Mouse (Mus musculus) liver, embryonic 12.5 days (tissue): Measurements from ENCODE around the gene Parvb. TPM values are rescaled to one million over a fixed set of nuclear protein-coding genes. Genes with fewer than 3 reads are reported as not detected.

Source experiments
- ATAC-seq: fragments of 200-750 bp; cut with Nextera tagmentation; 2 replicates; pipeline ENCODE4 v1.8.0; 2017; ENCODE audit warnings: moderate number of reproducible peaks, mild to moderate bottlenecking, moderate library complexity
- H3K27ac ChIP-seq: fragments of 300-500 bp; sonication (generic); 2 replicates; pipeline ENCODE4 v1.5.1; 2016; ENCODE audit warnings: mild to moderate bottlenecking
- H3K27me3 ChIP-seq: fragments of 300-500 bp; sonication (generic); replicated peaks from 2 replicates; pipeline ENCODE4 v1.6.1; 2016; ENCODE audit warnings: mild to moderate bottlenecking, moderate library complexity
- H3K36me3 ChIP-seq: fragments of 300-500 bp; sonication (generic); 2 replicates; pipeline ENCODE4 v1.6.1; 2016; ENCODE audit warnings: mild to moderate bottlenecking, moderate library complexity
- H3K4me1 ChIP-seq: fragments of 300-500 bp; sonication (generic); 2 replicates; pipeline ENCODE4 v1.6.1; 2016
- H3K4me2 ChIP-seq: fragments of 300-500 bp; sonication (generic); 2 replicates; pipeline ENCODE4 v1.6.1; 2016; ENCODE audit warnings: mild to moderate bottlenecking, moderate library complexity
- H3K4me3 ChIP-seq: fragments of 300-500 bp; sonication (generic); 2 replicates; pipeline ENCODE4 v1.5.1; 2016; ENCODE audit warnings: mild to moderate bottlenecking, moderate library complexity
- H3K9ac ChIP-seq: fragments of 300-500 bp; sonication (generic); 2 replicates; pipeline ENCODE4 v1.6.1; 2016; ENCODE audit warnings: mild to moderate bottlenecking, moderate library complexity
- H3K9me3 ChIP-seq: fragments of 300-500 bp; sonication (generic); replicated peaks from 2 replicates; pipeline ENCODE4 v1.6.1; 2016; ENCODE audit warnings: mild to moderate bottlenecking, moderate library complexity
- WGBS: fragments of 180-500 bp; shearing (Covaris S2); methylation state at CpG from one replicate; pipeline ENCODE4 v1.1.7; 2016; ENCODE audit not compliant: insufficient replicate concordance; 5-methylcytosine and 5-hydroxymethylcytosine counted together
- polyA plus RNA-seq: library from polyadenylated mRNA; unstranded; fragments of >200 nt; fragmentation: Nextera tagmentation; extraction: Ambion mirVana; gene quantifications from 2 replicates; pipeline ENCODE4 v1.2.1, GENCODE M21; 2016

Gene Parvb
- 7.5 and 10.0 TPM in 2 replicates for polyA plus RNA-seq

- H3K9me3 ChIP-seq, result no peaks in the 10 kb centered on the region
- peaks cover 5% of the 10 kb centered on the region; the same call in 1 of the 2 replicates for H3K36me3 ChIP-seq
- peak within 1 kb of the TSS; percentile 92 for H3K27ac ChIP-seq
- WGBS, result under 1% methylated on average over 53 of the region's 53 CpGs
- peak within 1 kb of the TSS; percentile 75 for H3K4me3 ChIP-seq
- peak; percentile 75 for ATAC-seq
- peak within 1 kb of the TSS; percentile 73 for H3K9ac ChIP-seq
- H3K27me3 ChIP-seq, result no peaks in the 10 kb centered on the region; the same call in 1 of the 2 replicates
- peak within 1 kb of the TSS; percentile 88 for H3K4me2 ChIP-seq
- peaks cover 62% of the 10 kb centered on the region for H3K4me1 ChIP-seq
These were observed at the start of gene Parvb for GRCm38 (mm10) chr15:84231721-84232561. Gene Parvb (plus strand): TSS chr15:84232043.

- 11% methylated on average over 1 of the region's 1 CpGs for WGBS
- peak; percentile 58 for ATAC-seq
- Histone ChIP-seq H3K4me2 (no peak overlapping the region), H3K4me1 (peaks cover 22% of the 10 kb centered on the region), H3K9me3 (no peaks in the 10 kb centered on the region), H3K27ac (0 out of 2 replicates have a peak overlapping the region, but pooled peaks have one; percentile 39), H3K4me3 (no peak overlapping the region), H3K27me3 (peaks cover 43% of the 10 kb centered on the region), H3K9ac (no peak overlapping the region), H3K36me3 (no peaks in the 10 kb centered on the region)
These were observed 47.9 kb upstream of the Parvb start for GRCm38 (mm10) chr15:84183967-84184366.

GRCm38 (mm10) chr15:84186196-84186595 lies 45.6 kb upstream of the Parvb start:
- Histone ChIP-seq H3K4me1 (peaks cover 35% of the 10 kb centered on the region), H3K36me3 (no peaks in the 10 kb centered on the region), H3K9me3 (no peaks in the 10 kb centered on the region), H3K4me2 (no peak overlapping the region), H3K27ac (no peak overlapping the region), H3K9ac (no peak overlapping the region), H3K4me3 (no peak overlapping the region), H3K27me3 (peaks cover 31% of the 10 kb centered on the region)
- 56% methylated on average over 4 of the region's 4 CpGs for WGBS
- ATAC-seq, result no peak

GRCm38 (mm10) chr15:84188887-84189530 lies 42.8 kb upstream of the Parvb start:
- H3K4me2 ChIP-seq, result no peak overlapping the region
- peaks cover 3% of the 10 kb centered on the region; the same call in 1 of the 2 replicates for H3K27me3 ChIP-seq
- ATAC-seq, result no peak
- no peak overlapping the region for H3K4me3 ChIP-seq
- H3K9me3 ChIP-seq, result no peaks in the 10 kb centered on the region
- peaks cover 44% of the 10 kb centered on the region for H3K4me1 ChIP-seq
- 60% methylated on average over 2 of the region's 2 CpGs for WGBS
- peaks cover under 1% of the 10 kb centered on the region; the same call in 1 of the 2 replicates for H3K36me3 ChIP-seq
- H3K27ac ChIP-seq, result no peak overlapping the region
- no peak overlapping the region for H3K9ac ChIP-seq

- no peak overlapping the region for H3K9ac ChIP-seq
- no peaks in the 10 kb centered on the region for H3K9me3 ChIP-seq
- H3K27ac ChIP-seq, result no peak overlapping the region
- peaks cover 44% of the 10 kb centered on the region for H3K4me1 ChIP-seq
- no peak overlapping the region for H3K4me2 ChIP-seq
- H3K27me3 ChIP-seq, result no peaks in the 10 kb centered on the region
- H3K36me3 ChIP-seq, result peaks cover 7% of the 10 kb centered on the region; the same call in 1 of the 2 replicates
- no peak for ATAC-seq
- WGBS, result 43% methylated on average over 3 of the region's 3 CpGs
- H3K4me3 ChIP-seq, result no peak overlapping the region
These were observed 42.0 kb upstream of the Parvb start for GRCm38 (mm10) chr15:84189881-84190280.

GRCm38 (mm10) chr15:84191724-84192057 lies 40.2 kb upstream of the Parvb start:
- 2% methylated on average over 9 of the region's 9 CpGs for WGBS
- Histone ChIP-seq H3K4me1 (peaks cover 39% of the 10 kb centered on the region), H3K9ac (peak overlapping the region; percentile 83), H3K4me3 (peak overlapping the region; percentile 84), H3K27me3 (no peaks in the 10 kb centered on the region), H3K9me3 (no peaks in the 10 kb centered on the region), H3K27ac (peak overlapping the region; percentile 95), H3K36me3 (peaks cover 23% of the 10 kb centered on the region), H3K4me2 (peak overlapping the region; percentile 82)
- peak; percentile 48 for ATAC-seq

- H3K9me3 ChIP-seq, result no peaks in the 10 kb centered on the region
- H3K4me1 ChIP-seq, result peaks cover 39% of the 10 kb centered on the region
- 4% methylated on average over 48 of the region's 48 CpGs for WGBS
- H3K4me2 ChIP-seq, result peak within 1 kb of the TSS; percentile 82
- peaks cover 29% of the 10 kb centered on the region for H3K36me3 ChIP-seq
- H3K4me3 ChIP-seq, result peak within 1 kb of the TSS; percentile 84
- ATAC-seq, result peak; percentile 97
- H3K27me3 ChIP-seq, result no peaks in the 10 kb centered on the region
- peak within 1 kb of the TSS; percentile 83 for H3K9ac ChIP-seq
- H3K27ac ChIP-seq, result peak within 1 kb of the TSS; percentile 95
These were observed 39.6 kb upstream of the Parvb start, which contains the start of gene Samm50 for GRCm38 (mm10) chr15:84192058-84192791. Gene Samm50 (plus strand): TSS chr15:84192241.

GRCm38 (mm10) chr15:84196486-84197165 lies 35.2 kb upstream of the Parvb start:
- Histone ChIP-seq H3K27me3 (no peaks in the 10 kb centered on the region), H3K4me1 (peaks cover 21% of the 10 kb centered on the region), H3K27ac (no peak overlapping the region), H3K4me2 (no peak overlapping the region), H3K36me3 (peaks cover 73% of the 10 kb centered on the region), H3K9ac (no peak overlapping the region), H3K9me3 (no peaks in the 10 kb centered on the region), H3K4me3 (no peak overlapping the region)
- 74% methylated on average over 8 of the region's 8 CpGs for WGBS
- no peak for ATAC-seq

GRCm38 (mm10) chr15:84207327-84207726 lies 24.5 kb upstream of the Parvb start:
- no peak overlapping the region for H3K4me3 ChIP-seq
- H3K27ac ChIP-seq, result peak overlapping the region; percentile 65; the same call in 1 of the 2 replicates
- no peaks in the 10 kb centered on the region for H3K9me3 ChIP-seq
- H3K27me3 ChIP-seq, result no peaks in the 10 kb centered on the region
- H3K9ac ChIP-seq, result no peak overlapping the region
- peaks cover 62% of the 10 kb centered on the region for H3K4me1 ChIP-seq
- WGBS, result 66% methylated on average over 4 of the region's 4 CpGs
- H3K4me2 ChIP-seq, result no peak overlapping the region
- ATAC-seq, result no peak
- H3K36me3 ChIP-seq, result peaks cover 94% of the 10 kb centered on the region

- H3K36me3 ChIP-seq, result peaks cover 92% of the 10 kb centered on the region
- 28% methylated on average over 11 of the region's 11 CpGs for WGBS
- H3K27me3 ChIP-seq, result no peaks in the 10 kb centered on the region
- H3K4me1 ChIP-seq, result peaks cover 62% of the 10 kb centered on the region
- H3K9me3 ChIP-seq, result no peaks in the 10 kb centered on the region
- H3K27ac ChIP-seq, result peak overlapping the region; percentile 94
- peak overlapping the region; percentile 67 for H3K4me2 ChIP-seq
- peak overlapping the region; percentile 22 for H3K4me3 ChIP-seq
- peak overlapping the region; percentile 68 for H3K9ac ChIP-seq
- ATAC-seq, result peak; percentile 91
These were observed 22.1 kb upstream of the Parvb start for GRCm38 (mm10) chr15:84209517-84210412.
